Mouse (Mus musculus): ENCODE data around the gene Ramp2. TPM values are rescaled to one million over a fixed set of nuclear protein-coding genes. Genes with fewer than 3 reads are reported as not detected.

The Ramp2 gene
- polyA plus RNA-seq, 1 experiment from 2014 or later: not detected

DNA sequence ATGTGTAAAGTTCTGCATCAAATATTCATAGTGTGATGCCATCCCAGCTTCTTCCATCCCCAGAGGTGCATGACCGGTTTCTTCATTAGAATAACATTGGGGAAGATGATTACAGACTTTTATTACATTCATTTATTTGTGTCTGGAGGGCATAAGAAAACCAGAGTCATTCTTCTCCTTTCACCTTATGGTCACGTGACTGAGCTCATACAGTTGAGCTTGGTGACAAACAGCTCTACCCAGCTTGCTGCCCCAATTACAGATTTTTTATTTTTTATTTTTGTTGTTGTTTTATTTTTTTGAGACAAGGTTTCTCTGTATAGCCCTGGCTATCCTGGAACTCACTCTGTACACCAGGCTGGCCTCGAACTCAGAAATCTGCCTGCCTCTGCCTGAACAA, 26.6 kb downstream of the Ramp2 start:
- no peak overlapping the region for H3K27ac ChIP-seq
- no peaks in the 10 kb centered on the region for H3K36me3 ChIP-seq (ENCODE audit: inconsistent target)
- H3K4me3 ChIP-seq (ENCODE audit: inconsistent target): no peak overlapping the region
- WGBS (ENCODE audit: missing documents): 81% methylated on average over 3 of the region's 3 CpGs
- peaks cover 2% of the 10 kb centered on the region; the same call in 1 of the 2 replicates for H3K79me2 ChIP-seq (ENCODE audit: inconsistent target)

DNA sequence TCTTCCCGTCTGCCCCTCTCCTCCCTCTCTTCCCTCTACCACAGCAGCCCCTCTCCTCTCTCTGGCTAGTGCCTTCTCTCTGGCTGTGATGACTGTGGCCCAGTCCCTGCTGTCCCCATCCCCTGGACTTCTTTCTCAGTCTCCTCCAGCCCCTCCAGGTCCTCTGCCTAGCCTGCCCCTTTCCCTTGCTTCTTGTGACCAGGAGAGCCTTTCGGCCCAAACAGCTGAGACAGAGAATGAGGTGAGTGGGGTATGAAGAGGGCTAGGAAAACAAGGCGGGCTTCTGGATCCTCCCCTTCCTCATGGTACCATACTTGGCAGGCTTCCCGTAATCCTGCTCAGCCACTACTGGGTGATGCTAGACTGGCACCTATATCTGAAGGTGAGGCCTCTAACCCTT, 29.5 kb downstream of the Ramp2 start:
- no peaks in the 10 kb centered on the region for H3K36me3 ChIP-seq (ENCODE audit: inconsistent target)
- H3K4me3 ChIP-seq (ENCODE audit: inconsistent target): no peak overlapping the region
- peaks cover 14% of the 10 kb centered on the region for H3K79me2 ChIP-seq (ENCODE audit: inconsistent target)
- 77% methylated on average over 4 of the region's 4 CpGs for WGBS (ENCODE audit: missing documents)
- H3K27ac ChIP-seq: no peak overlapping the region

DNA sequence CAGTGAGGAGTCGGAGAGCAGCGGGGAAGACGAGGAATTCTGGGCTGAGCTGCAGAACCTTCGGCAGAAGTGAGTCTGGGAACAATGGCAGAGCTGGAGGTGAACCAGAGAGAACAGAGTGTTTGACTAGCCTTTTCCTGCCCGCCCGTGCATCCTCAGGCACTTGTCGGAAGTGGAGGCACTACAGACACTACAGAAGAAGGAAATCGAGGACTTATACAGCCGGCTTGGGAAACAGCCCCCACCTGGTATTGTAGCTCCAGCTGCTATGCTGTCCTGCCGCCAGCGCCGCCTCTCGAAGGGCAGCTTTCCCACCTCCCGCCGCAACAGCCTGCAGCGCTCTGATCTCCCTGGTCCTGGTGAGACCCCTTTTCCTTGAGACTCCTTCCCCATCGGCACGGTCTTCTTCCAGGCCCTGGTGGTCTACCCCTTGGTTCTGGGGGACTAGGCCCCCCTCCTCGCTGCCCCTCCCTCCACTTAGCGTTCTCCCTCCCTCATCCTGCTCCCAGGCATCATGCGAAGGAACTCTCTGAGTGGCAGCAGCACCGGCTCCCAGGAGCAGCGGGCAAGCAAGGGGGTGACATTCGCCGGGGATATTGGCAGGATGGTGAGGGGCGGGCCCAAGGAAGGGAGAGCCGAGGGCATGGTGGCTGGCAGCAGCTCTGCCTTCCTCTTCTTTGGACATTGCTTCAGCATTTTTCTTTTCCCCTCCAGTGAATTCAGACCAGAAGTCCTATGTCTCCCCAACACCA, 30.7 kb downstream of the Ramp2 start:
- Histone ChIP-seq H3K36me3 (ENCODE audit: inconsistent target) (no peaks in the 10 kb centered on the region), H3K27ac (no peak overlapping the region), H3K79me2 (ENCODE audit: inconsistent target) (peaks cover 14% of the 10 kb centered on the region), H3K4me3 (ENCODE audit: inconsistent target) (no peak overlapping the region)
- 78% methylated on average over 27 of the region's 27 CpGs for WGBS (ENCODE audit: missing documents)

DNA sequence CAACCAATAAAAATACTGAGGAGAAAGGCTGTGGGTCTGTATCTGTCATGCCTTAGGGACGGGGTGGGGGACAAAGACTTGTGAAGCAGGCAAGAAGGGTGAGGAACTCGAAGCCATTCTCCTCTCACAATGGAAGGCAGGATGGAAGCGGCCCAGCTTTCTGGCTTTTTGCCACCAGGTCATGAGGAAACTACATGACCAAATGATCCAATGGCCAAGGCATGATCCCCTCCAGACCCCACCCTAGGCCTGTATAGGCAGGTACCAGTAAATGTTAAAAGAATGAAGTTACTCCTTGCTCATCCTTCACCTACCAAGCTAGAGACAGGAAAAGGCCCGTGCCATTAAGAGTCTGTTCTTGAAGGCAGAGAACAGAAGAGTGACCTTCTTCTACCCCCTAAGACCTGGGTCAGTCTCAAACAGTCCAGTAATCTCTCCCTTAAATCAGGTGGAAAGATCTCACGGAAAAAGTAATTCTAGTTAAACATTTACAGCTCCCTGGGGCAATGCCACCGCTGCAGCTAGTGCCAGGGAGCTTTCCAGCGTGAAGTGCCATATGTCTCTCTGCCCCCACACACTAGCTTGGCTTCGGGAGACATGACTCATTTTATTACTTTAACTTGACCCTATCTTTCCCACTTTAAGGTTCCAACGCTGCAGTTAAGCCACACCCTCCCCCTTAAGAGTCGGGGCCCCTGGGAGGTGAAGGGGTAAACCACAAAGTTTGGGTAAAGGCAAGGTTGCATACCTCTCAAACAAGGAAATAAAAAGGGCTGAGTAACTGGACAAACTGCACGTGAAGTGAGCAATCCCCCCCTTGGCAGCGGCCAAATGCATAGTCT, 31.8 kb downstream of the Ramp2 start:
- no peak overlapping the region for H3K27ac ChIP-seq
- no peaks in the 10 kb centered on the region for H3K36me3 ChIP-seq (ENCODE audit: inconsistent target)
- peak overlapping the region; percentile 86 for H3K4me3 ChIP-seq (ENCODE audit: inconsistent target)
- peaks cover 14% of the 10 kb centered on the region for H3K79me2 ChIP-seq (ENCODE audit: inconsistent target)
- WGBS (ENCODE audit: missing documents): 56% methylated on average over 12 of the region's 12 CpGs

DNA sequence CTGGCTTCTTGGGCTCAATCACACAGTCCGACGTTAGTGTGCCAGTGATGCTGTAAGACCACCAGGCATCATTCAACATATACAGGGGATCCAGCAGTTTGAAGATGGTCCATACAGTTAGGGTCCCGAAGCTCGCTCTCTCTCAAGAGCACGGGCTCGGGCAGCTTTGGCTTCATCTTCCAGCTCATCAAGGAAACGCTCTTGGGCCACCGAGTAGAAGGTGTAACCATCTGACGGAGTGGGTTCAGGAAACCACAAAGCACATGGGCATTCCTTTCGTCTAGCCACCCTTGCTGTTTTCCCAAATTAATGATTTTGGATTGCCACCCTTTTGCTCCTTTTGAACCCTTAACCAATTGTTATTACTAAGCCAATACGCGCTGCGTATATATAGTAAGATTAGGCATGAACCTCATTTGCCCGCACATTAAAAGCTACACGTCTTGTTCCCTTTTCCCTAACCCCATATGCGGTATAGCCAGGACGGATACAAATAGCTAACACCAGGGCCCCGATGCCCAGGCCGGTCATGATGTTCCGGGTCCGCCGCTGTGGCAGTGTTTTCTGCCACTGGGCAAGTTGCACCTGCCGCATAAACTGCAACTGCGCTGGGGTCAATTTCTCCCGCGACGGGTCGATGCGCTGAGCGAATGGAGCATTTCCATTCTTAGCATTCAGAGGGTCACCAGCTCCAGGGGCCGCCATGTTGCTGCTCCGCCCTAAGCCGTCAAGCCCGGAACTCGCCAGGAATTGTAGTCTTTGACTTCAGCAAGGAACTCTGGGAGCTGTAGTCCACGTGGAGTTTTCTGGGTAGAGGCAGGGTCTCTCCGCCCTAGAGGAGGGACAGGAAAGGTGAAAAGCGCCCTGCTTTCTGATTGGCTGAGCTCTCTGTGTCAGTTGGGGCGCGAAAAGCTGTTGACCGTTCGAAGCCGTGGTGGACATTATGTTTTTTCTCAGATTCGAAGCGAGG, 32.7 kb downstream of the Ramp2 start, which contains the start of the genes Cntd1 and Coa3:
Gene Cntd1, plus strand, starts transcription at position 790 of the 970 bp plus-strand sequence.
Gene Coa3, minus strand, starts transcription at position 892 of the 970 bp plus-strand sequence.
- 6% methylated on average over 45 of the region's 45 CpGs for WGBS (ENCODE audit: missing documents)
- H3K79me2 ChIP-seq (ENCODE audit: inconsistent target): peaks cover 14% of the 10 kb centered on the region
- peak within 1 kb of the TSS; percentile 50 for H3K27ac ChIP-seq
- peak within 1 kb of the TSS; percentile 86 for H3K4me3 ChIP-seq (ENCODE audit: inconsistent target)
- H3K36me3 ChIP-seq (ENCODE audit: inconsistent target): no peaks in the 10 kb centered on the region

DNA sequence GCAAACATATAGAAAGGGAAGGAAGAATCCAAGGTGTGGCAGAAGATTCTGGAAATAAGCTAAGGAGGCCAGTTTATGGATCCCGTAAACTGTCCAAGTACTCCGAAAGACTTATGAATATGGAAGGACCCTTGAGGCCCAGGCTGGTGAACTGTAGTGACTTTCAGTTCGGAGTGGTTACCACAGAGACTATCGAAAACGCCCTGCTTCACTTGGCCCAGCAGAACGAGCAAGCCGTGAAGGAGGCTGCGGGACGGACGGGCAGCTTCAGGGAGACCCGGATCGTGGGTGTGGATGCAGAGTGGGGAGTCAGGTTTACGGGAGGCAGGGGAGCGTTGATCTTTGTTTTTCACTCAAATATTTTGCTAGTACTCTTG, 33.4 kb downstream of the Ramp2 start:
- 79% methylated on average over 14 of the region's 14 CpGs for WGBS (ENCODE audit: missing documents)
- Histone ChIP-seq H3K4me3 (ENCODE audit: inconsistent target) (peak overlapping the region; percentile 86), H3K79me2 (ENCODE audit: inconsistent target) (peaks cover 14% of the 10 kb centered on the region), H3K36me3 (ENCODE audit: inconsistent target) (no peaks in the 10 kb centered on the region), H3K27ac (peak overlapping the region; percentile 50; the same call in 1 of the 2 replicates)

DNA sequence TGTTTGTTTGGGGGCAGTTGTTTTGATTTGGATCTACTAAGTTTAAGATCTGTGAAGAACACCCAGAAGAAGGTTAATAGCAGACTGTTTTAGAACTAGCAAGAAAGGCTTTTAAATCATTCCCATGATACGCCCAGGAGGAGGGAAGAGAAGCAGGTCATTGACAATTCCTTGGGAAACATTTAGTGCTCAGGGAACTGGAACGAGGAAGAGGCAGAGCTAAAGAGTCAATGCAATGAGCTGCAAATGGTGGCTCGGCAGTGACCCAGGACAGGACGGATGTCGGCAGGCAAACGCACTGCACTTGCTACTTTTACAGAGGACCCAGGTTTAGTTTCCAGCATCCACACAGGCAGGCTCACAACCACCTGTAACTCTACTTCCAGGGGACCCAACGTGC, 35.0 kb downstream of the Ramp2 start:
- no peak overlapping the region for H3K27ac ChIP-seq
- peaks cover 14% of the 10 kb centered on the region for H3K79me2 ChIP-seq (ENCODE audit: inconsistent target)
- 89% methylated on average over 6 of the region's 7 CpGs for WGBS (ENCODE audit: missing documents)
- H3K4me3 ChIP-seq (ENCODE audit: inconsistent target): no peak overlapping the region
- H3K36me3 ChIP-seq (ENCODE audit: inconsistent target): no peaks in the 10 kb centered on the region

DNA sequence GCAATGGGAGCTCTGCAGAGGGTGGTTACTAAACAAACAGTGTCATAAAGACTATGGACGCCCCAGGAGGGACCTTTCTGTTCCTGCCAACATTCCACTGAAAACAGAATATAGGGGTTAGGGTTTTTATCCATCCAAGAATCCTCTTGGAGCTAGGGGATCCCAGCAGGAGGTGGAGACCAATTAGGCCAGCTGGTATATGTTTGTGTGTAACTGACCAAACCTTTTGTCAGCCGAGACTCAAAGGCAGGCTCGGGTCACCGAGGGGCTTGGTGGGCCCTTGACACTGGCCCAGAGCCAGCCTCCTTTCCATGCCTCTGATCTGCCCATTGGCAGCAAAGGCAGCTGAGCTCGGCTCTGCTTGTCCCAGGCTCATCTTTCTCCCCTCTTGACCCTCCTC, 37.1 kb downstream of the Ramp2 start:
- no peak overlapping the region for H3K27ac ChIP-seq
- H3K79me2 ChIP-seq (ENCODE audit: inconsistent target): peaks cover 7% of the 10 kb centered on the region
- H3K36me3 ChIP-seq (ENCODE audit: inconsistent target): no peaks in the 10 kb centered on the region
- H3K4me3 ChIP-seq (ENCODE audit: inconsistent target): no peak overlapping the region
- 86% methylated on average over 5 of the region's 5 CpGs for WGBS (ENCODE audit: missing documents)

DNA sequence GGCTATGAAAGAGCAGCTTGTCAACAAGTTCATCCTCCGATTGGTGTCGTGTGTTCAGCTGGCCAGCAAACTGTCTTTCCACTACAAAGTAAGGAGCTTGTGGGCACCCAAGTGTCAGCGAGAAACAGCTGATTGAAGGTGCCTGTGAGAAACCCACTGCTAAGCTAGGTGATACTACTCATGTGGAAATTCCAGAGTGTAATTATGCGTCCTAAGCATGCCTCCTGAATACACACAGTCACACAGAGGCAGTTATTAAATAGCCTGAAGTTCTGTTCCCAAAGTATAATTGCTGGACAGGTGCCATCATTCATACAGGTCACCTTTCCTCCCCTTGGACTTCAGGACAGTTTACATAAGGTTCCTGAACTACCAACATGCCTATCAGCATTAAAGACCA, 38.0 kb downstream of the Ramp2 start:
- Histone ChIP-seq H3K79me2 (ENCODE audit: inconsistent target) (no peaks in the 10 kb centered on the region), H3K4me3 (ENCODE audit: inconsistent target) (no peak overlapping the region), H3K36me3 (ENCODE audit: inconsistent target) (peaks cover 8% of the 10 kb centered on the region; the same call in 1 of the 2 replicates), H3K27ac (no peak overlapping the region)
- 94% methylated on average over 4 of the region's 4 CpGs for WGBS (ENCODE audit: missing documents)

DNA sequence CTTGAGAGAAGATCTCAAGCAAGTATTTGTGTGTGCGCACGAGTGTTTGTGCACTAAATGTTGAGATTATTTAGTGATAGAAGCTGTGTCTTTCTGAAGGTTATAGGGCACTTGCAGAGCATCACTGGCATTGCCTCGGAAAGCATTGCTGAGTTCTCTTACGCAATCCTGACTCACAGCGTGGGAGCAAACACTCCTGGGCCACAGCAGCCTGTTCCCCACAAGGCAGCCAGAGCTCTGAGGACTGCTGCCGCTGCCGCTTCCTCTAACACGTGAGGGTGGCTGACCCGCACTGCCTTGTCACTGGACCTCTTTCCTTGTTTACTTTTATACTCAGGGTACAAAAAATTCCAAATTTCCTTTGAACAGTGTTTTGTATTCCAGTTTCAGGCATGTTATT, 41.5 kb downstream of the Ramp2 start:
- no peak overlapping the region for H3K27ac ChIP-seq
- peaks cover 43% of the 10 kb centered on the region for H3K36me3 ChIP-seq (ENCODE audit: inconsistent target)
- 24% methylated on average over 9 of the region's 9 CpGs for WGBS (ENCODE audit: missing documents)

DNA sequence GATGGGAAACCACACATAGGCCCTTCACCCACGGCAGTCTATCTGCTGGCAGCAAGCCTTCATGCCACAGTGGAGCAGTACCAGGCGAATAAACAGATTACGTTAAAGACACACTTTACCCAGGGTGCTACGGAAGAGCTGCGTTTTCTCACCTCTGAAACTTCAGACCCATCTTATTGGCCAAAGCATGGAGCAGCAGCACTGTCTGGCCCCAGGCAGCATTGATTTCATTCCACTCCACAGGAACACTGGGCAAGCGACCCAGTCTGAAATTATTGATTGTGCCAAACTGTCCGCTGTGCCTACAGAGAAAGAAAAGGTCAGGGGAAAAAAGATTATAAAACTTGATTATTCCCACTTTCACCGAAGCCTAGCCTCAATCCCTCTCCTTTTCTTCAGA, 45.4 kb downstream of the Ramp2 start:
- Histone ChIP-seq H3K36me3 (ENCODE audit: inconsistent target) (peaks cover 81% of the 10 kb centered on the region), H3K4me3 (ENCODE audit: inconsistent target) (no peak overlapping the region), H3K79me2 (ENCODE audit: inconsistent target) (peaks cover 14% of the 10 kb centered on the region; the same call in 1 of the 2 replicates), H3K27ac (no peak overlapping the region)
- WGBS (ENCODE audit: missing documents): 98% methylated on average over 8 of the region's 8 CpGs

More for the DNA sequence above, 41.5 kb downstream of the Ramp2 start:
- H3K4me3 ChIP-seq (ENCODE audit: inconsistent target): no peak overlapping the region
- no peaks in the 10 kb centered on the region for H3K79me2 ChIP-seq (ENCODE audit: inconsistent target)

DNA sequence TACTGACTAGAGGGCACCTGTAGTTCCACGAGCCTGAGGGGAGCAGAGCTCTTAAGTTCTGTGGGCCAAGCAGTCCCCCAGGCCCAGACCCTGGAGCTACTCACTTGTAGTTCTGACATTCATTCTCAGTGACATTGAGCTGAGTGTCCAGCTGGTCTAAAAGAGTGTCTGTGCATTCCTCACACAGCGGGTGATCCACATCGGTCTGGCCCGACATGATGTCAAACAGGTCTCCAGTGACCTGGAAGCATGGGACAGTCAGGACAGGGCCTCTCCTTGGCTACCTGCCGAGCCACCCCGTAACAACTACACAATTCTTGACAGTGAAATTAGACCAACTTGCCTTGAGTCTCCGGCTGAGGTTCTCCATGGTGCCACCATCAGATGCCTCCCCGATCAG, 49.4 kb downstream of the Ramp2 start:
- peaks cover 54% of the 10 kb centered on the region for H3K79me2 ChIP-seq (ENCODE audit: inconsistent target)
- no peak overlapping the region for H3K27ac ChIP-seq
- 97% methylated on average over 8 of the region's 8 CpGs for WGBS (ENCODE audit: missing documents)
- no peak overlapping the region for H3K4me3 ChIP-seq (ENCODE audit: inconsistent target)
- H3K36me3 ChIP-seq (ENCODE audit: inconsistent target): peaks cover 96% of the 10 kb centered on the region

DNA sequence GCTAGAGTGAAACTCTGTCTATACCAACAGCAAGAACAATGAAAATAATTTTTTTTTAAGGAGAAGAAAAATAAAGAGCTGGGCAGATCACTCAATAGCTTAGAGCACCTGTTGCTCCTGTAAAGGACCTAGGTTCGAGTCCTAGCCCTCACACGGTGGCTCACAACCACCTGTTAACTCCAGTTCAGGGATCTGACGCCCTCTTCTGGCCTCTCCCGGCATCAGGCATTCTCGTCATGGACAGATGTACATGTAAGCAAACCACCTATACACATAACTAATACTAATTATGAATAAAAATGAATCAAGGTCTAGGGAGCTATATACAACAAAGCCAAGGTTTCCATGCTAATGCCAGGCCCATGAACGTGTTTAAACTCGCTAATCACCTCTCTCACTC, 55.1 kb downstream of the Ramp2 start:
- Histone ChIP-seq H3K79me2 (ENCODE audit: inconsistent target) (peaks cover 62% of the 10 kb centered on the region), H3K27ac (no peak overlapping the region), H3K4me3 (ENCODE audit: inconsistent target) (peak overlapping the region; percentile 100), H3K36me3 (ENCODE audit: inconsistent target) (peaks cover 40% of the 10 kb centered on the region)
- WGBS (ENCODE audit: missing documents): 74% methylated on average over 7 of the region's 7 CpGs

Data from macrophage (primary cell).